In the genomic region with DNA sequence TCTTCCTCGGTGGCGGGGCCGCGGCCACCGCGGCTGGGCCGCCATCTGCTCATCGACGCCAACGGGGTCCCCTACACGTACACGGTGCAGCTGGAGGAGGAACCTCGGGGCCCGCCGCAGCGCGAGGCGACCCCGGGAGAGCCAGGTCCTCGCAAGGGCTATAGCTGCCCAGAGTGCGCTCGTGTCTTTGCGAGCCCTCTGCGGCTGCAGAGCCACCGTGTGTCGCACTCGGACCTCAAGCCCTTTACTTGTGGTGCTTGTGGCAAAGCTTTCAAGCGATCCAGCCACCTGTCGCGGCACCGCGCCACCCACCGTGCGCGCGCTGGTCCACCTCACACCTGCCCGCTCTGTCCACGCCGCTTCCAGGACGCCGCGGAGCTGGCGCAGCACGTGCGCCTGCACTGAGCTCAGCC, we compare ENCODE assay signal across 8 mouse cellular contexts. TPM values are rescaled to one million over a fixed set of nuclear protein-coding genes. Genes with fewer than 3 reads are reported as not detected.
DNase-seq lines count a peak whose midpoint lies in the region; ATAC-seq lines count a peak whose summit lies in the region.

No protein-coding gene starts in this region.

- ATAC-seq in heart, embryonic 13.5 days (ENCODE audit: extremely low read depth, insufficient number of reproducible peaks, low FRiP score, low TSS enrichment): no peak
- ATAC-seq in heart, embryonic 16.5 days (replicated peaks; ENCODE audit: extremely low read depth, insufficient read depth, low FRiP score): no peak
- no peak for ATAC-seq in midbrain, embryonic 12.5 days (ENCODE audit: low FRiP score, low read depth)

- peaks cover 40% of the 10 kb centered on the region for H3K4me1 ChIP-seq in heart, embryonic 13.5 days
- H3K4me1 ChIP-seq in heart, embryonic 16.5 days (ENCODE audit: control insufficient read depth, insufficient read depth, low read length): peaks cover 26% of the 10 kb centered on the region
- peaks cover 39% of the 10 kb centered on the region for H3K4me1 ChIP-seq in midbrain, embryonic 12.5 days

- DNase-seq in heart, postnatal 36 days: no peak
- peak; percentile 40 for DNase-seq in brain, adult 2 months (ENCODE audit: low read depth, low spot score)
- DNase-seq in urinary bladder, postnatal 4 days (ENCODE audit: low spot score in 2 of 2): no peak
- DNase-seq in retina, embryonic 14.5 days (ENCODE audit: low spot score): no peak
- no peak for DNase-seq in MN1 (ENCODE audit: low spot score)

- H3K4me3 ChIP-seq in heart, embryonic 13.5 days: peak overlapping the region; percentile 82
- peak overlapping the region; percentile 78 for H3K4me3 ChIP-seq in heart, embryonic 16.5 days (ENCODE audit: low read length)
- peak overlapping the region; percentile 80 for H3K4me3 ChIP-seq in midbrain, embryonic 12.5 days

- peak overlapping the region; percentile 94 for H3K4me2 ChIP-seq in heart, embryonic 13.5 days
- peak overlapping the region; percentile 92 for H3K4me2 ChIP-seq in heart, embryonic 16.5 days (ENCODE audit: low read depth, low read length)
- H3K4me2 ChIP-seq in midbrain, embryonic 12.5 days (replicated peaks): peak overlapping the region; percentile 69

- H3K9ac ChIP-seq in heart, embryonic 13.5 days: peak overlapping the region; percentile 94
- H3K9ac ChIP-seq in heart, embryonic 16.5 days (ENCODE audit: low read length): no peak overlapping the region
- H3K9ac ChIP-seq in midbrain, embryonic 12.5 days (replicated peaks): peak overlapping the region; percentile 89

- H3K27me3 ChIP-seq in heart, embryonic 13.5 days (replicated peaks): peaks cover 63% of the 10 kb centered on the region
- H3K27me3 ChIP-seq in heart, embryonic 16.5 days (ENCODE audit: control insufficient read depth, insufficient read depth, low read length): peaks cover 53% of the 10 kb centered on the region
- peaks cover 60% of the 10 kb centered on the region for H3K27me3 ChIP-seq in midbrain, embryonic 12.5 days

- no peaks in the 10 kb centered on the region for H3K9me3 ChIP-seq in heart, embryonic 13.5 days
- H3K9me3 ChIP-seq in heart, embryonic 16.5 days (replicated peaks; ENCODE audit: control insufficient read depth, low read length): no peaks in the 10 kb centered on the region
- no peaks in the 10 kb centered on the region for H3K9me3 ChIP-seq in midbrain, embryonic 12.5 days

- 4% methylated on average over 45 of the region's 45 CpGs for WGBS in heart, embryonic 13.5 days
- 9% methylated on average over 45 of the region's 45 CpGs for WGBS in heart, embryonic 16.5 days
- 3% methylated on average over 45 of the region's 45 CpGs for WGBS in midbrain, embryonic 12.5 days

- no peaks in the 10 kb centered on the region for H3K36me3 ChIP-seq in heart, embryonic 13.5 days
- no peaks in the 10 kb centered on the region for H3K36me3 ChIP-seq in heart, embryonic 16.5 days (ENCODE audit: control insufficient read depth, insufficient read depth)
- H3K36me3 ChIP-seq in midbrain, embryonic 12.5 days: no peaks in the 10 kb centered on the region

- intact Hi-C loops in heart, postnatal 36 days (cut with DNase I): loop anchor here (10.0 kb wide), 2 partner anchors 188 to 258 kb away; partner anchors contain the start of gene Rpl28

- H3K27ac ChIP-seq in heart, embryonic 13.5 days (replicated peaks): no peak overlapping the region
- no peak overlapping the region for H3K27ac ChIP-seq in heart, embryonic 16.5 days (ENCODE audit: low read length)
- no peak overlapping the region for H3K27ac ChIP-seq in midbrain, embryonic 12.5 days (replicated peaks)

RNA-seq across cellular contexts. Expression of gene Zfp580, which starts 1.6 kb away (rescaled TPM):
- 16.4 and 18.7 TPM in 2 replicates for polyA plus RNA-seq in heart, embryonic 13.5 days (2015; fragmentation: Nextera tagmentation; extraction: Ambion mirVana)
- total RNA-seq in heart, postnatal 36 days (2021): 1 to 10 TPM; 5.6 to 5.7 TPM
- polyA plus RNA-seq in heart, embryonic 16.5 days (2015; fragmentation: Nextera tagmentation; extraction: Ambion mirVana): 14.9 and 15.2 TPM in 2 replicates
- 54.6 and 56.3 TPM in 2 replicates for polyA plus RNA-seq in midbrain, embryonic 12.5 days (2016; fragmentation: Nextera tagmentation; extraction: Ambion mirVana)

RNA-seq across cellular contexts. Expression of gene U2af2, which starts 9.0 kb away (rescaled TPM):
- polyA plus RNA-seq in heart, embryonic 13.5 days (2015; fragmentation: Nextera tagmentation; extraction: Ambion mirVana): 69.8 and 77.4 TPM in 2 replicates
- total RNA-seq in heart, postnatal 36 days (2021): 10 to 100 TPM; 62.4 to 70.8 TPM
- polyA plus RNA-seq in heart, embryonic 16.5 days (2015; fragmentation: Nextera tagmentation; extraction: Ambion mirVana): 72.8 and 75.3 TPM in 2 replicates
- 148 and 160 TPM in 2 replicates for polyA plus RNA-seq in midbrain, embryonic 12.5 days (2016; fragmentation: Nextera tagmentation; extraction: Ambion mirVana)

RNA-seq across cellular contexts. Expression of gene Zfp784, which starts 14.7 kb away (rescaled TPM):
- polyA plus RNA-seq in heart, embryonic 13.5 days (2015; fragmentation: Nextera tagmentation; extraction: Ambion mirVana): 5.4 and 5.7 TPM in 2 replicates
- total RNA-seq in heart, postnatal 36 days (2021): 1 to 10 TPM; 5.2 to 6.1 TPM
- 6.3 and 6.8 TPM in 2 replicates for polyA plus RNA-seq in heart, embryonic 16.5 days (2015; fragmentation: Nextera tagmentation; extraction: Ambion mirVana)
- 5.4 and 5.8 TPM in 2 replicates for polyA plus RNA-seq in midbrain, embryonic 12.5 days (2016; fragmentation: Nextera tagmentation; extraction: Ambion mirVana)

RNA-seq across cellular contexts. Expression of gene 4632433K11Rik, which starts 19.0 kb away (rescaled TPM):
- not detected in 2 replicates for polyA plus RNA-seq in heart, embryonic 13.5 days (2015; fragmentation: Nextera tagmentation; extraction: Ambion mirVana)
- not detected for total RNA-seq in heart, postnatal 36 days (2021)
- polyA plus RNA-seq in heart, embryonic 16.5 days (2015; fragmentation: Nextera tagmentation; extraction: Ambion mirVana): not detected in 2 replicates
- polyA plus RNA-seq in midbrain, embryonic 12.5 days (2016; fragmentation: Nextera tagmentation; extraction: Ambion mirVana): not detected in 2 replicates

RNA-seq across cellular contexts. Expression of gene Epn1, which starts 27.1 kb away (rescaled TPM):
- 50.2 and 51.4 TPM in 2 replicates for polyA plus RNA-seq in heart, embryonic 13.5 days (2015; fragmentation: Nextera tagmentation; extraction: Ambion mirVana)
- total RNA-seq in heart, postnatal 36 days (2021): 100 to 1,000 TPM; 176 to 184 TPM
- 55.8 and 56.9 TPM in 2 replicates for polyA plus RNA-seq in heart, embryonic 16.5 days (2015; fragmentation: Nextera tagmentation; extraction: Ambion mirVana)
- polyA plus RNA-seq in midbrain, embryonic 12.5 days (2016; fragmentation: Nextera tagmentation; extraction: Ambion mirVana): 67.3 and 69.8 TPM in 2 replicates
